Mouse (Mus musculus) layer of hippocampus, adult 11-12 months (tissue): ENCODE measurements around the gene Ndufc2.

ENCODE experiments used
- DNase-seq: peaks from one replicate; pipeline ENCODE4 v3.0.0; 2022; ENCODE audit warnings: low spot score

Ndufc2 gene

DNA sequence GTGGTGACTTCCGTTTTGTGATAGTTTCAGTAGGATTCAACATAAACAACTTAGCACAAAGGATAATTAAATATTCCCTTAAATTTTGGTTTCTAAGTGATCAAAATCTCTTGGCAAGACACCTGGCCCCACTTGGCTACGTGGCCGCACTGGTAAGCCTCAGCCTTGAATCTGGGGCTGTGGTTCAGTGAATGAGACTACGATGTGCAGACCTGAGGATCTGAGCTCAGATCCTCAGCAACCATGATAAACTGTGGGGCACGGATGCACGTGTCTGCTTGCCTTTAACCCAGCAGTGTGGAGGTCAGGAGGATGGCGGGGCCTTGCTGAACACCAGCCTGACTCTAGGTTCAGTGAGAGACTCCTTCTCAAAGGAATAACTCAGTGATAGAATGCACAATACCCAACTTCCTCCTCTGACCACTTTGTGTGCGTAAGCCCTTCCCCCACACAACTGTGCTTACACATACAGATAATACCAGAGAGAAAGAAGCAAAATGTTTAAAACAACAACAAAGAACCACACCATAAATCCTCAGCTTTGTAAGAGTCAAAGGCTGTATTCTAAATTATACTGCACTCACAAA is 12.1 kb upstream of the Ndufc2 start:
- no peak for DNase-seq

DNA sequence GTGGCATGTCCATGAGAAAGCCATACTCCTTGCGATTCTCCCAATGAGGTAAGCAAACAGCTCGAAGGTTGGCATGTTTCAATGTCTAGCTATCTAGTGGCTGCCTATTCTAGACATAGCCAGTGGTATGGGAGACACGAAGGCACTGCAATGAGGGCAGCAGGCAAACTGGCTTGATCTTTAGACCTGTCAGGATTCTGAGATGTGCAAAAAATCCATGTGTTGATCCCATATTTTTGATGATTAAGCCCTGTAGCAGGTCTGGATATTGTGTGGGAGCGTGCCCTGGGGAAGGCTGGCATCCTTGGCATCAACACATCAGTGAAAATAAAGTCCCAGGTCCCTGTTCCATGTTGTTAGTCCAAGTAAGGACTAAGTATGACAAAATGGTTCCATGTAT is 11.3 kb upstream of the Ndufc2 start:
- DNase-seq: no peak

DNA sequence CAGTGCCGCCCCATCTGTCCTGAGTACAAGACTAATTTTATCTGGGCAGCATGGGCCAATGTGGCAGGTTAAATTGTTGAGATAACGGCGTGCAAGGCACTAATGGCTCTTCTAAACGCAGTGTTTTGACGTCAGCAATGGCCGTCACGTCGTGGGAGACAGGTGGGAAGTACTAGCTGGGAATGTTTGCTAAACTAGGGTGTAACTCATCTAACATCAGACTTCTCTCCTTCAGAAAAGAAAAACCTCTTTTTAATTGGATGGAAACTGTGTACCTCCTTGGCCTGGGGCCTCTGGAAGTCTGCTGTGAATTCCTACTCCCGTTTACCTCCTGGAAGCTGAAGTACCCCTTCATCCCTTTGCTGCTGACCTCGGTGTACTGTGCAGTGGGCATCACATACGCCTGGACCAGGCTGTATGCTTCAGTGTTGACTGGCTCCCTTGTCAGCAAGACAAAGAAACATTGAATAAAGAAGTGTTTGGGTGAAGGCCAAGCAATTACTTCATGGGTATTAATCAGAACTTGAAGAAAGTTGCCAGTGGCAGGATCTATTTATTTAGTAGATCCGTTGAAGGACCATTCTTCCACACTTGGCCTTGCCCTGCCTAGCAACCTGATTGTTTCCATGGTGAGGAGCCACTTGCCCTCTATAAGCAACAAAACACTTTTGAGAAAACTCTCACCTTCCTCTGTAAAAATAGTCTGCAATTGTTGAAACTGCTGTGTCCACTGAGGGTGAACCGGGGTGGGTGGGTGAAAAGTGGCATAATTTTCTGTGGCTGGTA is 8.3 kb upstream of the Ndufc2 start:
- DNase-seq: no peak

DNA sequence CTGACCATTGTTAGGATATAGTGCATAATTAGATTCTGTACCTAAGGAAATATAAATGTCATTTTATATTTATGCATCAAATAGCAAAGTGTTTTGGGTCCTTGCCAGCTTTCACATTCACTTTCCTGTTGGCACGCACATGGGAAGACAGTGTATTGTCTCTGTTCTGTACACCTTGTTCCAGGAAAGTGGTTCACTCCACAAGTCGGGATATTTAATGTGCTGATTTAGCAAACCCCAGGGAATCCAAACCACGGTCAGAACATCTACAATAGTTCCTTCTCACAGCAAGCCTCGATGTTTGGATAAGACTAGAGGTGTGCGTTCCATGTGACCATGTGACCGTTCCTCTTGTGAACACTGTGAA is 7.7 kb upstream of the Ndufc2 start:
- no peak for DNase-seq

DNA sequence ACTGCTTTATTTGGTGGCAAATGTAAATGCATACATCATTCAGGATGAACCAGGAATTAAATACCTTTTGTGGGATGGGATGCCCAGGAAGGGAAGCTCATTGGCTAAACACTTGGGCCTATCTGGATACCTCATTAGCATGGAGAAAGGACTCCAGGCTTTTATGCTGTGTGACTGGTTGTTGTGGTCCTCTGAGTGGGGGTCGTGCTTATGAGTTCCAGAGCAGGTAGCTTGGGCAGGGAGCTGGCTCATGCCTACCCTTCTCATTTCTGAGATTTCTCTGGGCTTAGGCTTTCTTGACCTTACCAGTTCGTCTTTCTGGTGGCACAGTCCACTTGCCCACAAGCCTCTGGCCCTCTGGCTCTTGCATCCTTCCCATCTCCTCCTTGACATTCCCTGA is 5.4 kb upstream of the Ndufc2 start:
- no peak for DNase-seq

DNA sequence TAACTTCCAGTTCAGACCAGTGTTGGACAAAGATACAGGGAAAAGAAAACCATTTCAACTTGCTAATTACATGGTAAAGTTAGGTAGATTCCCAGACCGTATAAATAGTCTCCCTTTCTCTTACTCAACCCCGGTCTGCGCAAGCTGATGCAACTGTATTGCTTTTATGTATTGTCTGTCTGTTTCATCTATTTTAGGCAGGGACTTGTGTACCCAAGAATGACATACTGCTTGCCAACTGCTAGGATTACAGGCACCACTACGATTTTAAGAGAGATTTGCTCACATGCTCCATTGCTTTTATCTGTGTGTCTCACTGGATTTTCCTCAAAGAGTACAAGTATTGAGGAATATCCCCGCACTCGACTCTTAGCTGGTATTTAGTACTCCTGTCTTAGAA is 860 bp upstream of the Ndufc2 start:
- no peak for DNase-seq

DNA sequence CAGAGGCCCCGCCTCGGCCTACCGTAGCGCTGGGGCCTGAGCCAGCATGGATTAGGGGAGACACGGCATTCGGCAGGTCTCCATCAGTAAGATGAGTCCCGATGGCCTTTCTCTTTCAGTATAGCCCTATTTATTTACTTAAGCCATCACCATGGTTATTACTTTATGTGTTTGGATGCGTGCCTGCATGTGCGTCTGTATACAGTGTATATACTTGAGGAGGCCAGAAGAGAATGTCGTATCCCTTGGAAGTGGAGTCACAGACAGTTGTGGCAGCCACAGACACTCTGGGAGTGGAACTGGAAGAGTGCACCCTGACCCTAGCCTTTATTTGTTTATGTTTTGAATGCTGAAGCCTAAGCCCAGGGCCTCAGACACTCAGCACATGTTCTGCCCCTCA is 7.3 kb downstream of the Ndufc2 start:
- no peak for DNase-seq

DNA sequence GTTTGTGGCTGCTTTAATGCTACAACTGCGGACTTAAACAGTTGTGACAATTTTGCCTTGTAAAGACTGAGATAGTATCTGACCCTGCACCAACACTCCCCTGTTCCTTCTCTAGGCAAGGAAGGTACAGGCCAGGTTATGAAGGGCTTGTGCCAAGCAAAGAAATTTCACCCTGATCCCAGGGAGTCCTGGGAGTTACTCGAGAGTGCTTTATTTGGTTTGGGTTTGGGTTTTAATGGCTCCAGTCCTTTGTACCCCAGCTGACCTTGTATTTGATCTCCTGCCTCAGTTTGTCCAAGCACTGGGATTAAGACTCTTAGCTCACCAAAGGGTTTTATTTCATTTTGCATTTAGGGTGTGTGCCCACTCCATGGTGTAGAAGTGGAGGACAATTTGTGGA is 11.3 kb downstream of the Ndufc2 start:
- no peak for DNase-seq

DNA sequence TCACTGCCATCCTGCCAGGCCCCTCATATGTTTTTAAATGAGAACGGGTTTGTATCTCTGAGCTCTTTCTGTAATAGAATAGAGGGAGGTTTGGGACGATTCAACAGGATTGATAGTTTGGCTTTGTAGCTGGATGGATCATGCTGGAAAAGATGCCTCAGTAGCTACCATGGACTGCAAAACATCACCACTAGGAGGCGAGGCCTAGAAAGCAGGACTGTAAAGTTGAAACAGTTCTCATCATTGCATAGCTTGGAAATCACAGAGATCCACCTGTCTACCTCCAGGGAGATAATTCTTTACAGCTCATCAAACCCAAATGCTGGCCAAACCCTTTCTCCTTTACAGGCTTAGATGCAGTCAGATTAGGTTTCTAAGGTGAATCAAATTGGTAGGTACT is 11.8 kb downstream of the Ndufc2 start:
- DNase-seq: no peak

DNA sequence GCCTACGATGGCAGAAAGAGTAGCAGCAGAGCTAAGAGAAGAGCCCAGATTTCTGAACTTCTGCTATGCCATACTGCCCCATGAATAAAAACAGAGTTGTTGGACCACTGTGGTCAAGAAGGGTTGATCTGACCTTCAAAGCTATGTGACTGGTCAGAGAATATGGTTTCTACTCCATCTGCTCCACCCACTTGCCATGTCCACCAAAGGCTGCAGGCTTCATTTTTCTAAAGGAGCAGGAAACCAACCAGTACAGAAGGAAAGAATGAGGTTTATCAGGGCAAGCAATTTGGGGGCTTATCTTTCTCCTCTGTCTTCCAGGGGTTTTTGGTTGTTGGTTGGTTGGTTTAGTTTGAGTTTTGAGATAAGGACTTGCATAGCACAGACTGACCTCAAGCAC is 14.2 kb downstream of the Ndufc2 start:
- DNase-seq: no peak

DNA sequence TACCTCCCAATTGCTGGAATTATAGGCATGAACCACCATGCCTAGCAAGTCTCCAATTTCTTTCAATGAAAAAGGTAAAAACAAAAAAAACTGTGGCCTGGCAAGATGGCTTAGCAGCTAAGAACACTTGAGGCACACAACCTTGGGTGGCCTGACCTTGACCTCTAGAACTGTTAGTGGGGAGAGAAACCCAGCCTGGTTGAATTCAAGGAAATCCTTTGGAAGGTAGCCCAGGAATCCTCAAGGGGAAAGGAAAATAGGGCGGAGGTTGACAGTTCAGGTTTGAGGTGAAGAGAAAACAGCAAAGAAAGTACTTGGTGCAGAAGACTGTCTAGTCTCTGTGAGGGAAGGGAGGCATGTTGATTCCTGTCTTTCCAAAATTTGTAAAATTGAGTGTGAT is 14.6 kb downstream of the Ndufc2 start:
- no peak for DNase-seq

DNA sequence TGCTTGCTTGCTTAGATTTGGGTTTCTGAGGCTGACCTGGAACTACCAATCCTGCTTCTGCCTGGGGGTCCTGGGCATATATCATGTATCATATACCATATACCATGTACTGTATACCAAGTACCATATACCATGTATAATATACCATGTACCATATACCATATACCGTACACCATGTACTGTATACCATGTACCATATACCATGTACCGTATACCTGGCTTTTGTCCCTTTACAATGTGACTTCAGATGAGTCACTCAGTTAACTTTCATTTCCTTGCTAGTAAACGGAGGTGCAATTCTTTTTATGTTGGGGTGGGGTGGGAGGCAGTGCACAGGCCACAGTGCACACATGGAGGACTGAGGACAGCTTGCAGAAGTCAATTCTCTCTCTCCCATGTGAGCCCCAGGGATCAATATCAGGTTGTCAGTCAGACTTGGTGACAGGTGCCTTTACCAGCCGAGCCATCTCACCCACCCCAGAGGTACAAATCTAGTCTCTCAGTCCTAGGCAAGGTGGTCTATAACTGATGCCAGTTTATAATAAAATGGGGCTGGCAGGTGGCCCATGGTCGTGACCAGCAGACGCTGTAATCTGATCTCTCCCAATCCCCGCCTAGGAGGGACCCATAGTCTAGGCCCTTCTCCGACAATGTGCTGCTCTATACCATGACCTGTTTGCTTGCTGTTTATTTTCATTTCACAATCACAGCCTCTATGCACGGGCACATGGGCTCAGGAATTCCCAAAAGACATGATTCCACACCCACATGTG is 15.3 kb downstream of the Ndufc2 start:
- no peak for DNase-seq

DNA sequence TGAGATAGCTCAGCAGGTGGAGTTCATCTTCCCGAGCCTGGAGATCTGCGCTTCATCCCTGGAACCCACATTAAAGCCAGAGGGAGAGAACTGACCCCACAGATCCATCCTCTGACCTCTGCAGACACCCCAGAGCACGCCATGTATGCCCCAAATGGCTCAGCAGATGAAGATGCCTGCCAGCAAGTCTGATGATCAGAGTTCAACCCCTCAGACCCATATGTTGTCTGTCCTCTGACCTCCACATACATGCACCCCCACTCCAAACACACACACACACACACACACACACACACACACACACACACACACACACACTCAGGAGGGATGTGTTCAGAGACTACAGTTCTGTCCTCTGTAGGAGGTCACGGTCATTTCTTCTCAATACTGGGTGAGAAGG is 16.7 kb downstream of the Ndufc2 start:
- DNase-seq: no peak

DNA sequence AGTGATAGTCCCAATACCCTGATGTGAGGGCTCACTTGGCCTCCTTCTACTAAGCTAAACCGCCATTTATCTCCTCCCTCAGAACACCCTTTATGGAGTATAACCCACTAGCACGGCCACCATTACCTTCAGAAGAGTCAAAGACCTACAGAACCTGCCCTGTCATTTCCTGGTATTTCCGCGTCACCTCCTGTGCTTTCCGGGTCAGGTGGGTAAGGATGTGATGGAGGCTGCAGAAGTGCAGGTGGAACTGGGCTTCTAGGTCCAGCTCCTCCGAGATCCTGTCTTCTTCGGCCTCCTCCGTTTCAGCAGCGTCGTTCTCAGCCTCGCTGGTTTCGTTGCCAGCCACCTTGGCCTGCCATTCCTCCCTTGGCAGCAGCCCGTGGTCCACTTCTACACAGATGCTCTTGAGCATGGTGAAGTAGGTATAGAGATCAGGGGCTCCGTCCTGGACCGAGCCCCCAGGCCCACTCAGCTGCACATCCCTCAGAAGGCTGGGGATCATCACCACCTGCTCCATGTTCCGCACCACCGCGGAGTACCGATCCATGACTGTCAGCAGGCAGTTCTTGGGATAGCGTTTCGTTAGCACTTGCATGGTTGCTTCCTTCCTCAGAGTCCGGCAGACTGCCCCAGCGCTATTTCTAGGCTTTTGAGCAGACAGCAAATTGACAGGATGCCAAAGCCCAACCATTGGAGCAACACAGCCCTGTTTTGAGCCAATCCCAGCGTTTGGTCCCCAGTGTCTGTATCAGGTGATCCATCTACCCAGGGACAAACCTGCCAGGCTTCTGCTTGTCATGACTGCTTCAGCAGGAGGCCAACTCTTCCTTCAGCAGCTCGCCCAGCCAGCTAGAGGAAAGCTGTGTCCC is 17.3 kb downstream of the Ndufc2 start, which contains the start of gene Thrsp:
Thrsp (minus strand) TSS at position 825 of the 872 bp plus-strand sequence.
- peak; percentile 88 for DNase-seq

DNA sequence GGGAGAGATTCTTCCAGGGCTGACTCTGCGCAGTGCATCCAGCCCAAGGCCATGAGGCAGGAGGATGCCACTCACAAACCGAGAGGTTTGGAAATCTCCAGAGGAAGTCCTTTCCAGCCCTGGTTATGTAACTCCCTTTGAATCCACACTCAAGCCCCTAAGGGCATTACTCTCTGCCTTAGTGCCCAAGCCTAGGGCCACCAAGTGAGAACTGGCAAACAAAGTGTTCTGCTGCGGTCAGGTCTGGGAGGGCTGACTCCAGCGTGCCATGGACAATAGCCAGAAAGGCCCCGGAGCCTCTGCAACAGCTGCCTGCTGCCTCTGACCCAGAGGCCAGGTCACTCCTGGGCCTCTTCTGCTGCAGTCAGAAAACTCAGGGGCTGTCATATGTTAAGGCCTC is 18.9 kb downstream of the Ndufc2 start:
- DNase-seq: no peak

DNA sequence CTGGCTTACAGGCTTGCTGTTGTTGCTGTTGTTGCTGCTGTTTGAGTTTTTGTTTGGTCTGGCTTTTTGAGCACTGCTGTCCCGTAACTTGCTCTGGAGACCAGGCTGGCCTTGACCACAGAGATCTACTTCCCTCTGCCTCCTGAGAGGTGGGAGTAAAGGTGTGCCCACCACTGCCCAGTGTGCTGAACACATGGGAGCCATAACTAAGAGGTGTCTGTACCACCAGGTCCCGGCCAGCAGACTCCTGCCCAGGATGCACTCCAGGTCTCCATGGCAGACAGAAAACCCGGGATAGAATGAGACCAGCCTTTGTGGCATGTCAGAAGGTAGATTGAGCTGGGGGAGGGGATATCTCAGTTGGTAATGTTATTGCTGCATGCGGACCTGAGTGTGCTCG is 19.4 kb downstream of the Ndufc2 start:
- DNase-seq: no peak

DNA sequence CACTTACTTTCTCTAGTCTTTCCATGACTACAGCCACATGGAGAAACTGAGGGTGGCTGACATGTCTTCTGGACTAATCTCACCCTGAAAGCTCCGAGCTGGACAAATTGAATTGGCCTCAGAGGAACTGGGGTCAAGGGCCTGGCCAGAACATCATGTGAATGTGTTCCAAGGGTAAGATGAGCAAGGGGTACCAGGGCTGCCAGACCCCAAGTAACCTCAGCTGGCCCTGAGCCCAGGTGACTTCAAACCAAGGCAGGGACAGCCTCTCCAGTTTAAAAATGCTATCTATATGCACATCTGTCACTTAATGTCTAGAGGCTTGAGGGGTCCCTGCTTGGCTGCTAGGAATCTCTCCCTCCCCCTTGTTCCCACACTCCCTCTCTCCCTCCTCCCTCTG is 20.6 kb downstream of the Ndufc2 start:
- no peak for DNase-seq

DNA sequence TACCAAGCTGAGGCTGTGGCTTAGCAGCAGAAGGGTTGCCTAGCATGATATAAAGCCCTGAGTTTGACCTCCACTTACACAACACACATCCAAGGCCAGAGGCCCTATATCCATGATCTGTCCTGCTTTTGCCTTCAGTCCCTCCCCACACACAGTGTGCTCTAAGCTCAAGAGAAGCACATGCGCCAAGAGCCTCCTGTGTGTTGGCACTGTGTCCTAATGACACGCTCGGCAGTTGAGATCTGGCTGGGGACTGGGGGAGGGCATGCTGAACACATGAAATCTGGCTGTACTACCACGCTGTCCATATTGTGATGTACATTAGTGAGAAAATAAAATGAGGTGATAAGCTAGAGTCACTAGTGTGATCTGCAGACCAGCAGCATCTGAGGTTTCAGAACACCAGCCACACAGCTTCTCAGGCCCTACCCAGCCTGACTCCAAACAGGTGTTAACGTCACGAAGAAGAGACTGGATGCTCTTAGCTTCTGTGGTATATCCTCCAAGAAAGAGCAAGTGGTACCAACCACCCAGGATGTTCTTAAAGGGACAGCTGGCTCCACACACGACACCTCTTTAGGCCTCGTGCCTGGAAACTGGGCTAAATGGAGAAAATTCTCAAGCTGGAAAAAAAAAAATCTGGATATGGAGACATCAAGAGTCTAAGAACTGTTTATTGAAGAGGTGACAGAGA is 21.3 kb downstream of the Ndufc2 start:
- peak; percentile 60 for DNase-seq

DNA sequence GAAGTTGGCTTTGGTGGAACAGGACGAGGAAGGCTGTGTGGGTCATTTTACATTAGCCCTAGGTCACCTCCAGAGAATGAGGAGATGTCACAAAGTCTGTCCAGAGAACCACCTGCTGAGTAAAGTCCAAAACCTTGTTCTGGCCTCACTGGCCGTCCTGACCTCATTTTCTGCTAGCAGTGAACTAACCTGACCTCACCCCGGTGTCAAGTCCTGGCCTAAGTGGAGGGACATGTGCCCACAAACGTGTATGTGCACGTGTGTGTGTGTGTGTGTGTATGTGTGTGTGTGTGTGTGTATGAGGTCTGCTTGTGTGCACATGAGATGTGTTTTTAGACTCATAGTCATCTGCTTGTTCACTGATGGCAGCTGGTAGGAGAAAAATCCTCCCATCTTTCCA is 24.0 kb downstream of the Ndufc2 start:
- DNase-seq: no peak

DNA sequence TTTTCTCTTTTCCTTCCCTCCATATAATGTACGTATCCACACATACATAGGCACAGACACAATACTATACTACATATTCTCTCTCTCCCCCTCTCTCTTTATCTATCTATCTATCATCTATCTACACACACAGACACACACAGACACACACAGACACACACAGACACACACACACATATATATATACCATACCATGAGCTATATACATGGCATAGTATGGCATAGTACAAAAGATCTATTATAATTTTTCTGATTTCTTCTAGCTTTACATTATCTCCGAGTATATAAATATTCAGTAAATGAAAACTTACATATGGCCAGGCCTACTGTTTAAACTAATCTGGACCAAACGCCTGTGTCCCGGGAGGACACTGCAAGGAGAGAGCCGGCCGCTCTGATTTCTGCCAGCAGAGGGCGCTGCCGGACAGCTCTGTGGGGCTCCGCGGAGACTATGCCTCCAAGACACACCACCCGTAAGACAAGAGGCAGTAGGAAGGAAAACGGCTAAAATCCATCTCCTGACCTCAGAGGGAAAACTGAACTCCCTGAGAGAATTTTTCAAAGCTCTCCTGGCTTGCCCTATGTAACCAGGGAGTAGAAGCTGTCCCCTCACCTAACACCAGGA is 24.9 kb downstream of the Ndufc2 start:
- peak; percentile 93 for DNase-seq

DNA sequence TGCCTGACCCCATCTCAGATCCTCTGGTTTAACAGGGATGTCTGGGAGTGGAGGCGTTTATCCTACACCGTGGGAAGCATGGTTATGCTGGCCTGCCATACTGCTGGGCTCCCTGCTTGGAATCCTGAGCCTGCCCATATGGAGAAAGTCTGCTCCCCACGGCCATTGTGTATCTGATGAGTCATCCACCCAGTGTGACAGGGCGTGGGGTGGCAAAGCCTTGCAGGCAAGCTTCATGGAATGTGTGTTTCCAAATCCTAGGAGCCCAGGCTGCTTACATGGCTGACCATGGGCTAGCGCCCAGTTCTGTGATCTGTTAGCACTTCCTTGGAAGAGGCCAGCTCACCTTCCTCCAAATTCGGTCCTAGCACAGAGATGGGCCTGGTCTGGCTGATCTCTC is 26.8 kb downstream of the Ndufc2 start:
- no peak for DNase-seq
